Mouse (Mus musculus) 416B (cell line): ENCODE results near the gene Gtf2a1l.

Source experiments
- DNase-seq: peaks from one replicate; pipeline ENCODE4 v3.0.0; 2011; ENCODE audit warnings: low read depth

Gtf2a1l gene

GRCm38 (mm10) chr17:88668452-88668851 lies at the start of gene Gtf2a1l:
Gene Gtf2a1l (plus strand): TSS chr17:88668660.
- DNase-seq: no peak

GRCm38 (mm10) chr17:88620935-88621334 lies 47.5 kb upstream of the Gtf2a1l start:
- no peak for DNase-seq

- DNase-seq: no peak
Measured at GRCm38 (mm10) chr17:88621374-88621773, 47.1 kb upstream of the Gtf2a1l start.

- DNase-seq: no peak
Measured at GRCm38 (mm10) chr17:88622711-88623110, 45.7 kb upstream of the Gtf2a1l start.

GRCm38 (mm10) chr17:88624386-88624785 lies 44.1 kb upstream of the Gtf2a1l start:
- no peak for DNase-seq

GRCm38 (mm10) chr17:88625350-88625749 lies 43.1 kb upstream of the Gtf2a1l start:
- no peak for DNase-seq

GRCm38 (mm10) chr17:88625931-88626330 lies 42.5 kb upstream of the Gtf2a1l start:
- peak; percentile 1 for DNase-seq

GRCm38 (mm10) chr17:88626347-88626811 lies 42.1 kb upstream of the Gtf2a1l start:
- no peak for DNase-seq

- DNase-seq: no peak
Measured at GRCm38 (mm10) chr17:88627150-88627549, 41.3 kb upstream of the Gtf2a1l start.

GRCm38 (mm10) chr17:88628676-88629380 lies 39.6 kb upstream of the Gtf2a1l start:
- DNase-seq: no peak

GRCm38 (mm10) chr17:88629381-88629759 lies 39.1 kb upstream of the Gtf2a1l start:
- DNase-seq: no peak

- no peak for DNase-seq
Measured at GRCm38 (mm10) chr17:88629931-88630553, 38.4 kb upstream of the Gtf2a1l start.

- no peak for DNase-seq
Measured at GRCm38 (mm10) chr17:88630554-88630948, 37.9 kb upstream of the Gtf2a1l start.

GRCm38 (mm10) chr17:88632631-88633030 lies 35.8 kb upstream of the Gtf2a1l start:
- no peak for DNase-seq

- DNase-seq: no peak
Measured at GRCm38 (mm10) chr17:88636076-88636475, 32.4 kb upstream of the Gtf2a1l start.

GRCm38 (mm10) chr17:88636587-88636986 lies 31.9 kb upstream of the Gtf2a1l start:
- DNase-seq: no peak

GRCm38 (mm10) chr17:88641012-88641411 lies 27.4 kb upstream of the Gtf2a1l start:
- peak; percentile 58 for DNase-seq

- no peak for DNase-seq
Measured at GRCm38 (mm10) chr17:88641836-88642235, 26.6 kb upstream of the Gtf2a1l start.

- DNase-seq: no peak
Measured at GRCm38 (mm10) chr17:88644876-88645275, 23.6 kb upstream of the Gtf2a1l start.

- DNase-seq: peak; percentile 32
Measured at GRCm38 (mm10) chr17:88645299-88645698, 23.2 kb upstream of the Gtf2a1l start.

GRCm38 (mm10) chr17:88647149-88647548 lies 21.3 kb upstream of the Gtf2a1l start:
- no peak for DNase-seq

GRCm38 (mm10) chr17:88652010-88652409 lies 16.4 kb upstream of the Gtf2a1l start:
- DNase-seq: peak; percentile 40

GRCm38 (mm10) chr17:88652702-88653374 lies 15.6 kb upstream of the Gtf2a1l start:
- peak; percentile 33 for DNase-seq
